ENCODE assay signal across 10 mouse cellular contexts in the genomic region with DNA sequence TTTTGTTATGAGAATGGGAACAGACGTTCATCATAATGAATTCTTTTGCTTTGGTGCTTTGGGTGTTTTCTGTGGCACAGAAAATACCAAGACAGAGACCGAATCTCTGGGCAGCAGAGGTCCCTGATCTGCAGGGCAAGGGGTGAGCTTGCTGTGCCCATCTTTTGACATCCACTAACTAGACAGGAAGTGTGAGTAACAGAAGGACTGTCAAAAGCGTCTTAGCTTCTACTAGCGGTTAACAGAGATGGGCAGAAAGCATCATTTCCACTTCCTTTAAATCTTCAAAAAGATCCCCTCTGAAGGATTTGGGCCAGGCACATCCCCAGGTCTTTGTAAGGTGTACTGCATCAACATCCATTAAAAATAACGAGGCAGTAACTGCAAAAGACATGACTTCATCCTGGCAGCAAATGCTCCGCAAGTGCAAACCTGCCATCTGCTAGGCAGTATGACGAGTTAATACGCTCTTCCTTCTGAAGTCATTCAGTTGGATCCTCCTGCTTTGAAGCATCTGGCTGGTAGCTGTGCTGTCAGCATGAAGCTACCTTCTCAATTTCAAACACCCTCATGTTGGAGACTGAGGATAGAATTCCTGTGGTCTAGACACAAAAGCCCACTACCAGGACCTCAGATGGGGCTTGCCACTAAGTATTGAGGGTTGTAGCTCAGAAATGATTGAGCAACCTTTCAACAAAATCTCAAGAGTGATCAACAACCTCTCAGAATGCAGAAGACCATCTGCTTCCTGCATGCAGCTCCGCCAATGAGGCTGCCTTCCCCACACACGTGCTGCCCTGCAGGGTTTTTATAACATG. TPM values are rescaled to one million over a fixed set of nuclear protein-coding genes. Genes with fewer than 3 reads are reported as not detected.
A peak's percentile ranks its signal among the peaks of the same experiment; 100 is the strongest.
DNase-seq lines count a peak whose midpoint lies in the region; ATAC-seq and TF ChIP-seq lines count a peak whose summit lies in the region.
"Had no signal": no experiment of that assay in that cellular context is flagged by ENCODE, and none has a peak within 500 bp of the region (broad histone marks: within the 10 kb centered on the region; RNA-seq: fewer than 3 reads in every experiment).

No protein-coding gene starts in this region.

- peak; percentile 12 to 51; a peak in 2 of 4 replicates for ATAC-seq in hematopoietic stem cell, adult 5-6 weeks (replicated peaks in 1 of 2; ENCODE audit: insufficient read depth in 1 of 2, low FRiP score in 2 of 2, low TSS enrichment in 1 of 2, low read depth in 1 of 2, poor library complexity in 2 of 2, severe bottlenecking in 2 of 2)
- peak; percentile 90 for ATAC-seq in midbrain, embryonic 16.5 days

- H3K9me3 ChIP-seq in midbrain, embryonic 16.5 days (replicated peaks; ENCODE audit: control insufficient read depth, low read length, poor library complexity, severe bottlenecking), result no peaks in the 10 kb centered on the region
- H3K9me3 ChIP-seq: heart, embryonic 13.5 days had no signal

- no peak overlapping the region for H3K4me2 ChIP-seq in midbrain, embryonic 16.5 days (ENCODE audit: low read length)
- H3K4me2 ChIP-seq: heart, embryonic 13.5 days had no signal

- no peak for TF ChIP-seq CTCF in left cerebral cortex, adult 2 months (IDR thresholded peaks at IDR 0.05)

- intact Hi-C loops in left cerebral cortex, postnatal 4 days (cut with DNase I), result no loop called here
- intact Hi-C loops in left cerebral cortex, adult 2 months (cut with DNase I), result no loop called here

- H3K36me3 ChIP-seq in midbrain, embryonic 16.5 days (ENCODE audit: control insufficient read depth, insufficient read depth, low read length), result no peaks in the 10 kb centered on the region
- H3K36me3 ChIP-seq: heart, embryonic 13.5 days had no signal

- H3K4me3 ChIP-seq in left cerebral cortex, adult 2 months, result no peak overlapping the region
- no peak overlapping the region for H3K4me3 ChIP-seq in midbrain, embryonic 16.5 days (ENCODE audit: low read depth, low read length)
- H3K4me3 ChIP-seq: heart, embryonic 13.5 days had no signal

- H3K27me3 ChIP-seq in midbrain, embryonic 16.5 days (ENCODE audit: control insufficient read depth, insufficient read depth, low read depth, low read length), result no peaks in the 10 kb centered on the region
- H3K27me3 ChIP-seq: heart, embryonic 13.5 days had no signal

- no peaks in the 10 kb centered on the region for H3K4me1 ChIP-seq in midbrain, embryonic 16.5 days (ENCODE audit: control insufficient read depth, insufficient read depth, low read length)

- peak; percentile 34 for DNase-seq in left cerebral cortex, postnatal 4 days
- DNase-seq in left cerebral cortex, adult 2 months (ENCODE audit: extremely low spot score in 1 of 2, low spot score in 2 of 2), result no peak
- DNase-seq in embryo, embryonic 10.5 days (ENCODE audit: low spot score), result peak; percentile 17
- no peak for DNase-seq in frontal cortex, postnatal 14 days (ENCODE audit: low spot score in 2 of 2)
- DNase-seq in adrenal gland, adult 8-10 months, result no peak
- no peak for DNase-seq in left cerebral cortex, adult 18-20 months (ENCODE audit: low spot score in 2 of 2)

- no peak overlapping the region for H3K9ac ChIP-seq in midbrain, embryonic 16.5 days (ENCODE audit: low read depth, low read length)
- H3K9ac ChIP-seq: heart, embryonic 13.5 days; liver, embryonic 14.5 days had no signal

- WGBS in midbrain, embryonic 16.5 days, result 60% methylated on average over 10 of the region's 10 CpGs

- no peak overlapping the region for H3K27ac ChIP-seq in left cerebral cortex, adult 2 months
- H3K27ac ChIP-seq in midbrain, embryonic 16.5 days (ENCODE audit: low read length), result no peak overlapping the region
- H3K27ac ChIP-seq: heart, embryonic 13.5 days; liver, embryonic 14.5 days had no signal

RNA-seq across cellular contexts. Expression of gene Fzd4, which starts 59.8 kb away (rescaled TPM):
- total RNA-seq in left cerebral cortex, postnatal 4 days (2021), result 1 to 10 TPM; 4.9 to 5.1 TPM
- 1 to 10 TPM; 7.0 to 8.4 TPM for total RNA-seq in left cerebral cortex, adult 2 months (2021)
- total RNA-seq in hematopoietic stem cell, adult 5-6 weeks (2017), result 2.0 and 2.1 TPM in 2 replicates
- 1.6 and 1.7 TPM in 2 replicates for polyA plus RNA-seq in midbrain, embryonic 16.5 days (2015; fragmentation: Nextera tagmentation; extraction: Ambion mirVana)
- 10 to 100 TPM; 21.9 to 43.3 (median 26.8) TPM for total RNA-seq in adrenal gland, adult 8-10 months (2022)
- total RNA-seq in left cerebral cortex, adult 18-20 months (2021), result 1 to 10 TPM; 5.6 to 5.7 TPM

RNA-seq across cellular contexts. Expression of gene Tmem135, which starts 60.0 kb away (rescaled TPM):
- 10 to 100 TPM; 49.4 to 54.6 TPM for total RNA-seq in left cerebral cortex, postnatal 4 days (2021)
- 10 to 100 TPM; 64.7 to 65.6 TPM for total RNA-seq in left cerebral cortex, adult 2 months (2021)
- 26.0 and 30.1 TPM in 2 replicates for total RNA-seq in hematopoietic stem cell, adult 5-6 weeks (2017)
- polyA plus RNA-seq in midbrain, embryonic 16.5 days (2015; fragmentation: Nextera tagmentation; extraction: Ambion mirVana), result 26.9 and 28.8 TPM in 2 replicates
- total RNA-seq in adrenal gland, adult 8-10 months (2022), result 10 to 100 TPM; 54.6 to 97.9 (median 82.9) TPM
- total RNA-seq in left cerebral cortex, adult 18-20 months (2021), result 10 to 100 TPM; 58.1 to 62.4 TPM

Comparison
In these comparisons a context has a peak if more than half of its experiments do, and no peak if none do; other contexts are left out.
1. DNase-seq: peak in left cerebral cortex, postnatal 4 days (single experiment) and embryo, embryonic 10.5 days (single experiment); none in left cerebral cortex, adult 2 months (0 of 2), frontal cortex, postnatal 14 days (0 of 2), adrenal gland, adult 8-10 months (single experiment) and left cerebral cortex, adult 18-20 months (0 of 2).